Mouse (Mus musculus) heart, embryonic 16.5 days (tissue): ENCODE results near the gene Tmprss6. TPM values are rescaled to one million over a fixed set of nuclear protein-coding genes. Genes with fewer than 3 reads are reported as not detected.
A peak's percentile ranks its signal among the peaks of the same experiment; 100 is the strongest.

Source experiments
- ATAC-seq: fragments of 200-750 bp; cut with Nextera tagmentation; replicated peaks from 2 replicates; pipeline ENCODE4 v1.8.0; 2017; ENCODE audit warnings: moderate number of reproducible peaks; ENCODE audit not compliant: insufficient read depth, low FRiP score; ENCODE audit errors: extremely low read depth
- H3K27ac ChIP-seq: fragments of 300-500 bp; sonication (generic); 2 replicates; pipeline ENCODE4 v1.5.1; 2014; ENCODE audit warnings: mild to moderate bottlenecking, low read length, control low read depth, moderate library complexity
- H3K27me3 ChIP-seq: fragments of 300-500 bp; sonication (generic); 2 replicates; pipeline ENCODE4 v1.6.1; 2014; ENCODE audit warnings: low read length, mixed read lengths; ENCODE audit not compliant: control insufficient read depth, insufficient read depth
- H3K36me3 ChIP-seq: fragments of 300-500 bp; sonication (generic); 2 replicates; pipeline ENCODE4 v1.6.1; 2014; ENCODE audit not compliant: control insufficient read depth, insufficient read depth
- H3K4me1 ChIP-seq: fragments of 300-500 bp; sonication (generic); 2 replicates; pipeline ENCODE4 v1.6.1; 2014; ENCODE audit warnings: low read length, mixed read lengths; ENCODE audit not compliant: control insufficient read depth, insufficient read depth
- H3K4me2 ChIP-seq: fragments of 300-500 bp; sonication (generic); 2 replicates; pipeline ENCODE4 v1.6.1; 2014; ENCODE audit warnings: low read depth, mild to moderate bottlenecking, control low read depth, low read length
- H3K4me3 ChIP-seq: fragments of 300-500 bp; sonication (generic); 2 replicates; pipeline ENCODE4 v1.5.1; 2014; ENCODE audit warnings: mild to moderate bottlenecking, control low read depth, low read length
- H3K9ac ChIP-seq: fragments of 300-500 bp; sonication (generic); 2 replicates; pipeline ENCODE4 v1.6.1; 2014; ENCODE audit warnings: low read length, control low read depth
- H3K9me3 ChIP-seq: fragments of 300-500 bp; sonication (generic); replicated peaks from 2 replicates; pipeline ENCODE4 v1.6.1; 2016; ENCODE audit warnings: low read length; ENCODE audit not compliant: control insufficient read depth
- WGBS: fragments of 180-500 bp; shearing (Covaris S2); extraction: QIAGEN DNeasy Blood & Tissue Kit; methylation state at CpG from one replicate; pipeline ENCODE4 v1.1.7; 2014; 5-methylcytosine and 5-hydroxymethylcytosine counted together
- polyA plus RNA-seq: library from polyadenylated mRNA; unstranded; fragments of >200 nt; fragmentation: Nextera tagmentation; extraction: Ambion mirVana; gene quantifications from 2 replicates; pipeline ENCODE4 v1.2.1, GENCODE M21; 2015

Gene Tmprss6
- polyA plus RNA-seq, 1 experiment from 2014 or later, result 0.38 TPM

DNA sequence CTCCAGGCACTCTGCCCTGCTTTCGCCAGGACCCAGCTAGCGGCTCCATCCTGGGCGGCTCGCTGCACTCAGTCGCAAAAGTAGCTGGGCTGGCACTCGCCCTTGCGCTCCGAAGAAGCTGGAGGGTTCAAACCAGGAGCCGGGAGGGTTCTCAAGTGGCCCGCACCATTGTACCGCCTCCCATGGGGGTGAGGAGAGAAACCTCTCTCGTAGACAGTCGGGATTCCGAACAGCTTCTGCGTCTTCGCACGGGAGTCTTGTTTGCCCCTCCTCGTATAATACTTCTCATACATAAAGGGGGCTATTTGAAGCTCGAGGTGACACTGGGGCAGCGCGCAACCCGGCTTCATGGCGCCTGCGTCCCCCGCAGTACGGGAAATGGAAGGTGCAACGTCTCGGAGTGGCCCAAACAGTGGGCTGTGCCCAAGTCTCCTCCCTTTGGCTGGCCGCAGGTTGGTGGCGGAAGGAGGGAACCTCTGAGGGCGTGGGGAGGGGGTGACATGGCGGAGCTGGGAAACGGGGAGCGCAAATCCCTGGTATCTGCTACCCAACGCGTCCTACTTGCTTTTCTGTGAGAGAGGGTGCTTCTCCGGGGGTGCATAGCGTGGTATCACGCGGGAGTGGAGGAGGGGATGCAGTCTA, 62.0 kb downstream of the Tmprss6 start, which contains the start of gene Mpst:
TSS of gene Mpst (plus strand) at position 124 of the 642 bp plus-strand sequence.
- peak; percentile 81 for ATAC-seq
- no peaks in the 10 kb centered on the region for H3K9me3 ChIP-seq
- under 1% methylated on average over 40 of the region's 40 CpGs for WGBS
- peaks cover 42% of the 10 kb centered on the region for H3K4me1 ChIP-seq
- H3K4me3 ChIP-seq, result peak within 1 kb of the TSS; percentile 67
- peak within 1 kb of the TSS; percentile 88 for H3K9ac ChIP-seq
- no peaks in the 10 kb centered on the region for H3K36me3 ChIP-seq
- peak within 1 kb of the TSS; percentile 87 for H3K27ac ChIP-seq
- H3K4me2 ChIP-seq, result peak within 1 kb of the TSS; percentile 63
- peaks cover 26% of the 10 kb centered on the region for H3K27me3 ChIP-seq

- peaks cover 42% of the 10 kb centered on the region for H3K4me1 ChIP-seq
These were observed 62.8 kb downstream of the Tmprss6 start, which contains the start of gene Tst for GRCm38 (mm10) chr15:78405517-78406211. Gene Tst (minus strand): TSS chr15:78405907.

DNA sequence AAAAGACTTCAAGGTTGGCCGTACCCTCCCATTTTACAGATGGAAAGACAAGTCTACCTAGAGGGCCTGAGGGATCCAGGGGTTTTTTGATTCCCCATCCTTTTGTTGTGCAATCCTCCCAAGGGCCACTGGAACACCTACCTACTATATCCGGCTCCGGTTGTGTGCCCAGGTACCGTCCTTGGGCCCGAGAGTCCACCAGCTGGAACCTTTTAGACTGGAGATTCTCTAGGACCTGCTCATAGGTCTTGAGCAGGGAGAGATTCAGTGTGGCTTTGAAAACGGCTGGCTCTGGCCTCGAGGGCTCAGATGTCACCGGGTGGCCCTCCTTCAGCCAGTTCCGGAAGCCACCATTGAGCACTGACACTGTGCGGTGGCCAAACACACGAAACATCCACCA, 63.3 kb downstream of the Tmprss6 start:
- ATAC-seq, result no peak
- no peaks in the 10 kb centered on the region for H3K36me3 ChIP-seq
- no peaks in the 10 kb centered on the region for H3K9me3 ChIP-seq
- peak overlapping the region; percentile 67 for H3K4me3 ChIP-seq
- H3K27me3 ChIP-seq, result peaks cover 13% of the 10 kb centered on the region
- H3K27ac ChIP-seq, result peak overlapping the region; percentile 87
- H3K4me2 ChIP-seq, result peak overlapping the region; percentile 63
- H3K9ac ChIP-seq, result peak overlapping the region; percentile 88
- H3K4me1 ChIP-seq, result peaks cover 40% of the 10 kb centered on the region
- 54% methylated on average over 11 of the region's 11 CpGs for WGBS

More at GRCm38 (mm10) chr15:78405517-78406211, 62.8 kb downstream of the Tmprss6 start, which contains the start of gene Tst:
- no peaks in the 10 kb centered on the region for H3K9me3 ChIP-seq
- peak within 1 kb of the TSS; percentile 63 for H3K4me2 ChIP-seq
- H3K27me3 ChIP-seq, result peaks cover 19% of the 10 kb centered on the region
- 2% methylated on average over 34 of the region's 34 CpGs for WGBS
- peak; percentile 70 for ATAC-seq
- peak within 1 kb of the TSS; percentile 67 for H3K4me3 ChIP-seq
- no peaks in the 10 kb centered on the region for H3K36me3 ChIP-seq
- H3K27ac ChIP-seq, result peak within 1 kb of the TSS; percentile 87
- peak within 1 kb of the TSS; percentile 88 for H3K9ac ChIP-seq

GRCm38 (mm10) chr15:78403896-78404295, 64.5 kb downstream of the Tmprss6 start:
- H3K9me3 ChIP-seq, result no peaks in the 10 kb centered on the region
- no peak for ATAC-seq
- 40% methylated on average over 1 of the region's 1 CpGs for WGBS
- H3K4me1 ChIP-seq, result peaks cover 36% of the 10 kb centered on the region
- peak overlapping the region; percentile 63 for H3K4me2 ChIP-seq
- no peaks in the 10 kb centered on the region for H3K36me3 ChIP-seq
- peaks cover 5% of the 10 kb centered on the region for H3K27me3 ChIP-seq
- H3K9ac ChIP-seq, result peak overlapping the region; percentile 37
- H3K27ac ChIP-seq, result peak overlapping the region; percentile 84
- peak overlapping the region; percentile 16 for H3K4me3 ChIP-seq

- H3K4me3 ChIP-seq, result peak overlapping the region; percentile 16
- 43% methylated on average over 3 of the region's 3 CpGs for WGBS
- peaks cover 36% of the 10 kb centered on the region for H3K4me1 ChIP-seq
These were observed 65.1 kb downstream of the Tmprss6 start for GRCm38 (mm10) chr15:78403301-78403741.

DNA sequence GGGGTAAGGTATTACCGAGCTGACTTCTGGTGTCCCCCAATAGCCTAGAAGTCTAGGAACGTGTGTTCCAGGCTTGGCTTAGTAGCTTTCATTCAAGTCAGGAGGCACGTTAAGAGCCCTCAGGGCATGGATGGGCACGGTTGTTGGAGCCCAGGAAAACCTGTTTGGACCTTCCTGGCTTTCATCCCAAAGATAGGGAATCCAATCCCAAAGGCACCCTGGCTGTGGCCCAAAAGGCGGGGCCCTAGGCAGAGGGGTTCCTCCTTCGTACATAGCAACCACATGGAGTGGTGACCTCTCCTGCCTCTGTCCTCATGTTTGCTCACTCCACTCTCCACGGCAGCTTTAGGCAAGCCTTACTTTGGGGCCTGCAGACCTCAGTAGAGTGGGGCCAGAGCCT, 66.0 kb downstream of the Tmprss6 start:
- Histone ChIP-seq H3K27me3 (no peaks in the 10 kb centered on the region), H3K4me2 (peak overlapping the region; percentile 63; the same call in 1 of the 2 replicates), H3K36me3 (no peaks in the 10 kb centered on the region), H3K27ac (peak overlapping the region; percentile 84), H3K4me3 (no peak overlapping the region), H3K9me3 (no peaks in the 10 kb centered on the region), H3K4me1 (peaks cover 36% of the 10 kb centered on the region), H3K9ac (0 out of 2 replicates have a peak overlapping the region, but pooled peaks have one; percentile 23)
- 47% methylated on average over 7 of the region's 7 CpGs for WGBS
- ATAC-seq, result no peak

More at GRCm38 (mm10) chr15:78403301-78403741, 65.1 kb downstream of the Tmprss6 start:
- Histone ChIP-seq H3K9ac (peak overlapping the region; percentile 37), H3K9me3 (no peaks in the 10 kb centered on the region), H3K4me2 (peak overlapping the region; percentile 63), H3K27me3 (no peaks in the 10 kb centered on the region), H3K27ac (peak overlapping the region; percentile 84), H3K36me3 (no peaks in the 10 kb centered on the region)
- no peak for ATAC-seq

- peaks cover 32% of the 10 kb centered on the region for H3K4me1 ChIP-seq
- H3K27ac ChIP-seq, result peak overlapping the region; percentile 84
- no peaks in the 10 kb centered on the region for H3K36me3 ChIP-seq
- peak; percentile 24; the same call in 1 of the 2 replicates for ATAC-seq
- H3K4me2 ChIP-seq, result no peak overlapping the region
- H3K4me3 ChIP-seq, result no peak overlapping the region
- no peaks in the 10 kb centered on the region for H3K27me3 ChIP-seq
- 28% methylated on average over 4 of the region's 4 CpGs for WGBS
- peak overlapping the region; percentile 8; the same call in 1 of the 2 replicates for H3K9ac ChIP-seq
- H3K9me3 ChIP-seq, result no peaks in the 10 kb centered on the region
These were observed 66.5 kb downstream of the Tmprss6 start for GRCm38 (mm10) chr15:78401921-78402320.

DNA sequence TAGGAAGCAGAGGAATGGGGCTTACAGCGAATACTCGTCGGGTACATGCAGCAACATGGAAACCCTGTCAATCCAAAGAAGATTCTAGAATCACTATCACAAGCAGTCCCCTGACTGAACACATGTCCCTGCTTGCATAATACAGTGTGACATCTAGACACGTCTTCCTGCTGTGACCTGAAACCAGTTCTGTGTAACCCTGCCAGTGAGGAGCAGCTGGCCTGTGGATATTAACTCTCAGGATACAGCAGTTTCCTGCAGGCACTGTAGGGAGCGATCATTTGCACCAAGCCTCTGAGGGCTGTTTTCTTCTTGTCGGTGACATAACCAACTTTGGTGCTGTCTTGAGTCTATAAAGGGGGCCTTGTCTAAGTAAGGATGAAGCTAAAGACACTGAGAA, 67.1 kb downstream of the Tmprss6 start:
- Histone ChIP-seq H3K4me3 (no peak overlapping the region), H3K9me3 (no peaks in the 10 kb centered on the region), H3K27me3 (no peaks in the 10 kb centered on the region), H3K36me3 (no peaks in the 10 kb centered on the region), H3K4me2 (no peak overlapping the region), H3K4me1 (peaks cover 32% of the 10 kb centered on the region), H3K9ac (peak overlapping the region; percentile 8; the same call in 1 of the 2 replicates), H3K27ac (peak overlapping the region; percentile 84)
- no peak for ATAC-seq
- WGBS, result 70% methylated on average over 6 of the region's 6 CpGs
